In the genomic region with DNA sequence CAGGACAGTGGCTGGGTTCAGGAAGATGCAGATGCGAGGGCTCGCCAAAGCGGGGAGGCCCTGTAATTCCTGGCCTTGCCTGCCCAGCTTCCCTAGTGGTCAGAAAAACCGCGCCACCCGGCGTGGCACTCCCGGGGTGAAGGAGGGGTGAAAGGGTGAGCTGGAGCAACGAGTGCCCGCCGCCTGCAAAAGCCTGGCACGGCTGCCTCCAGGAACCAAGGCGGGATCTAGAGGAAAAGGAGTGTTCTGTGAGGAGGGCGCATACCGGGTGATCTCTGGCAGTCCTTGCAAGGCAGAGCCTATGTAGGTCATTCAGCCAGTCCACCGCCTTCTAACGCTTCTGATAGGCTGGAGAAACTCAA, we compare ENCODE assay signal across 8 mouse cellular contexts. TPM values are rescaled to one million over a fixed set of nuclear protein-coding genes. Genes with fewer than 3 reads are reported as not detected.
DNase-seq lines count a peak whose midpoint lies in the region; ATAC-seq and TF ChIP-seq lines count a peak whose summit lies in the region.

No protein-coding gene starts in this region.

- H3K4me1 ChIP-seq in E14TG2a.4 (replicated peaks; ENCODE audit: low read depth, low read length), result peaks cover 28% of the 10 kb centered on the region
- H3K4me1 ChIP-seq in forebrain, embryonic 12.5 days, result peaks cover 30% of the 10 kb centered on the region
- H3K4me1 ChIP-seq in heart, embryonic 16.5 days (ENCODE audit: control insufficient read depth, insufficient read depth, low read length), result peaks cover 25% of the 10 kb centered on the region
- peaks cover 30 to 43% of the 10 kb centered on the region in 2 experiments for H3K4me1 ChIP-seq in liver, embryonic 14.5 days (replicated peaks; ENCODE audit: control insufficient read depth in 2 of 2, insufficient read depth in 2 of 2, low read length in 1 of 2)
- peaks cover 23% of the 10 kb centered on the region for H3K4me1 ChIP-seq in neural tube, embryonic 14.5 days (ENCODE audit: control insufficient read depth, insufficient read depth, low read length)

- peak overlapping the region; percentile 72 for H3K4me2 ChIP-seq in forebrain, embryonic 12.5 days
- peak overlapping the region; percentile 76 for H3K4me2 ChIP-seq in heart, embryonic 16.5 days (ENCODE audit: low read depth, low read length)
- H3K4me2 ChIP-seq in liver, embryonic 14.5 days (ENCODE audit: low read depth), result peak overlapping the region; percentile 75
- peak overlapping the region; percentile 74 for H3K4me2 ChIP-seq in neural tube, embryonic 14.5 days (ENCODE audit: low read depth, low read length)

- TF ChIP-seq POLR2A in brain, embryonic 14.5 days (IDR thresholded peaks at IDR 0.05; ENCODE audit: borderline replicate concordance, extremely low read depth, insufficient read depth, insufficient read length, poor library complexity, severe bottlenecking), result no peak

- no peaks in the 10 kb centered on the region for H3K9me3 ChIP-seq in E14TG2a.4 (ENCODE audit: low read length)
- no peaks in the 10 kb centered on the region for H3K9me3 ChIP-seq in forebrain, embryonic 12.5 days
- no peaks in the 10 kb centered on the region for H3K9me3 ChIP-seq in heart, embryonic 16.5 days (replicated peaks; ENCODE audit: control insufficient read depth, low read length)
- H3K9me3 ChIP-seq in liver, embryonic 14.5 days (ENCODE audit: control insufficient read depth, low read length), result no peaks in the 10 kb centered on the region
- no peaks in the 10 kb centered on the region for H3K9me3 ChIP-seq in neural tube, embryonic 14.5 days (ENCODE audit: control insufficient read depth, low read length)

- WGBS in forebrain, embryonic 12.5 days, result under 1% methylated on average over 16 of the region's 17 CpGs
- WGBS in heart, embryonic 16.5 days, result 2% methylated on average over 17 of the region's 17 CpGs
- 1% methylated on average over 17 of the region's 17 CpGs for WGBS in liver, embryonic 14.5 days (ENCODE audit: insufficient replicate concordance)
- under 1% methylated on average over 17 of the region's 17 CpGs for WGBS in neural tube, embryonic 14.5 days

- no peak for TF ChIP-seq CTCF in E14TG2a.4 (conservative IDR thresholded peaks at IDR 0.05; ENCODE audit: low read length)
- no peak for TF ChIP-seq CTCF in brain, embryonic 14.5 days (IDR thresholded peaks at IDR 0.05; ENCODE audit: borderline replicate concordance, extremely low read depth, insufficient read depth, insufficient read length)
- peak; percentile 38; the same call in 1 of the 2 replicates for TF ChIP-seq CTCF in liver, embryonic 14.5 days (IDR thresholded peaks at IDR 0.05; ENCODE audit: low read depth)

- no peak for TF ChIP-seq EP300 in liver, embryonic 14.5 days (IDR thresholded peaks at IDR 0.05; ENCODE audit: low read depth)

- peak overlapping the region; percentile 79 for H3K27ac ChIP-seq in forebrain, embryonic 12.5 days
- peak overlapping the region; percentile 92 for H3K27ac ChIP-seq in heart, embryonic 16.5 days (ENCODE audit: low read length)
- H3K27ac ChIP-seq in liver, embryonic 14.5 days, result no peak overlapping the region
- peak overlapping the region; percentile 94 for H3K27ac ChIP-seq in neural tube, embryonic 14.5 days (ENCODE audit: low read depth, low read length)

- ATAC-seq in forebrain, embryonic 12.5 days (ENCODE audit: low FRiP score), result no peak; the same call in 1 of the 2 replicates
- peak; percentile 29 for ATAC-seq in heart, embryonic 16.5 days (replicated peaks; ENCODE audit: extremely low read depth, insufficient read depth, low FRiP score)
- peak; percentile 19 for ATAC-seq in liver, embryonic 14.5 days (ENCODE audit: insufficient read depth)
- peak; percentile 20; the same call in 1 of the 2 replicates for ATAC-seq in neural tube, embryonic 14.5 days (ENCODE audit: low read depth)

- H3K36me3 ChIP-seq in E14TG2a.4 (ENCODE audit: insufficient read depth, low read length), result no peaks in the 10 kb centered on the region
- no peaks in the 10 kb centered on the region for H3K36me3 ChIP-seq in forebrain, embryonic 12.5 days (replicated peaks)
- H3K36me3 ChIP-seq in heart, embryonic 16.5 days (ENCODE audit: control insufficient read depth, insufficient read depth), result no peaks in the 10 kb centered on the region
- H3K36me3 ChIP-seq in liver, embryonic 14.5 days (replicated peaks; ENCODE audit: control insufficient read depth, insufficient read depth, low read depth), result no peaks in the 10 kb centered on the region
- H3K36me3 ChIP-seq in neural tube, embryonic 14.5 days (ENCODE audit: control insufficient read depth, insufficient read depth, low read length), result no peaks in the 10 kb centered on the region

- DNase-seq in brain, embryonic 14.5 days (ENCODE audit: low read depth), result peak; percentile 70
- DNase-seq in kidney, postnatal 36 days, result peak; percentile 85 to 86
- DNase-seq in liver, embryonic 14.5 days (ENCODE audit: low read depth in 3 of 3, low spot score in 3 of 3), result no peak
- DNase-seq in thymus, postnatal 0 days (ENCODE audit: low spot score), result peak; percentile 38

- H3K27me3 ChIP-seq in E14TG2a.4 (ENCODE audit: insufficient read depth, low read length), result peaks cover 22% of the 10 kb centered on the region
- peaks cover 8% of the 10 kb centered on the region for H3K27me3 ChIP-seq in forebrain, embryonic 12.5 days
- H3K27me3 ChIP-seq in heart, embryonic 16.5 days (ENCODE audit: control insufficient read depth, insufficient read depth, low read length), result no peaks in the 10 kb centered on the region
- H3K27me3 ChIP-seq in liver, embryonic 14.5 days (ENCODE audit: control insufficient read depth, insufficient read depth, low read length), result no peaks in the 10 kb centered on the region
- no peaks in the 10 kb centered on the region for H3K27me3 ChIP-seq in neural tube, embryonic 14.5 days (ENCODE audit: control insufficient read depth, insufficient read depth, low read length)

- H3K4me3 ChIP-seq in E14TG2a.4 (replicated peaks; ENCODE audit: low read length), result peak overlapping the region; percentile 92
- H3K4me3 ChIP-seq in forebrain, embryonic 12.5 days (replicated peaks), result peak overlapping the region; percentile 84
- peak overlapping the region; percentile 97 for H3K4me3 ChIP-seq in heart, embryonic 16.5 days (ENCODE audit: low read length)
- peak overlapping the region; percentile 62 to 66 for H3K4me3 ChIP-seq in liver, embryonic 14.5 days (ENCODE audit: insufficient read depth in 1 of 2, low read depth in 2 of 2, low read length in 2 of 2)
- H3K4me3 ChIP-seq in neural tube, embryonic 14.5 days (ENCODE audit: low read depth, low read length), result peak overlapping the region; percentile 99

- H3K9ac ChIP-seq in forebrain, embryonic 12.5 days, result peak overlapping the region; percentile 82
- peak overlapping the region; percentile 83 for H3K9ac ChIP-seq in heart, embryonic 16.5 days (ENCODE audit: low read length)
- peak overlapping the region; percentile 44 for H3K9ac ChIP-seq in liver, embryonic 14.5 days (replicated peaks)
- peak overlapping the region; percentile 86 for H3K9ac ChIP-seq in neural tube, embryonic 14.5 days (replicated peaks; ENCODE audit: low read depth, low read length)

RNA-seq across cellular contexts. Expression of gene Pik3r1, which starts 0.6 kb away (rescaled TPM):
- 17.7 and 39.7 TPM in 2 replicates for polyA plus RNA-seq in brain, embryonic 14.5 days (2012; rRNA removed)
- polyA plus RNA-seq in forebrain, embryonic 12.5 days (2016; fragmentation: Nextera tagmentation; extraction: Ambion mirVana), result 20.4 and 22.6 TPM in 2 replicates
- polyA plus RNA-seq in heart, embryonic 16.5 days (2015; fragmentation: Nextera tagmentation; extraction: Ambion mirVana), result 23.1 and 24.9 TPM in 2 replicates
- 6.6 and 10.3 TPM in 2 replicates for polyA plus RNA-seq in liver, embryonic 14.5 days (2012; rRNA removed)
- polyA plus RNA-seq in liver, embryonic 14.5 days (2014; fragmentation: Nextera tagmentation; extraction: Ambion mirVana), result 23.7 and 25.5 TPM in 2 replicates
- 114 and 136 TPM in 2 replicates for polyA plus RNA-seq in neural tube, embryonic 14.5 days (2014; fragmentation: Nextera tagmentation; extraction: Ambion mirVana)
- 62.9 and 79.3 TPM in 2 replicates for polyA plus RNA-seq in thymus, postnatal 0 days (2015; fragmentation: Nextera tagmentation; extraction: Ambion mirVana)

Comparison
In these comparisons a context has a peak if more than half of its experiments do, and no peak if none do; other contexts are left out.
1. DNase-seq: peak in brain, embryonic 14.5 days (single experiment), kidney, postnatal 36 days (2 of 2) and thymus, postnatal 0 days (single experiment); none in liver, embryonic 14.5 days (0 of 3).
2. Peak in every context shown above with its lines, with median percentiles within 50 percentile points of each other: H3K4me3 ChIP-seq, H3K4me2 ChIP-seq and H3K9ac ChIP-seq.